Mouse (Mus musculus): ENCODE measurements at regions not wholly inside any gene's neighbourhood (a gene's known extent, or its start where the extent isn't known, plus 50 kb on each side); places are given as distances from the start of the nearest gene placed in this dataset.

DNA sequence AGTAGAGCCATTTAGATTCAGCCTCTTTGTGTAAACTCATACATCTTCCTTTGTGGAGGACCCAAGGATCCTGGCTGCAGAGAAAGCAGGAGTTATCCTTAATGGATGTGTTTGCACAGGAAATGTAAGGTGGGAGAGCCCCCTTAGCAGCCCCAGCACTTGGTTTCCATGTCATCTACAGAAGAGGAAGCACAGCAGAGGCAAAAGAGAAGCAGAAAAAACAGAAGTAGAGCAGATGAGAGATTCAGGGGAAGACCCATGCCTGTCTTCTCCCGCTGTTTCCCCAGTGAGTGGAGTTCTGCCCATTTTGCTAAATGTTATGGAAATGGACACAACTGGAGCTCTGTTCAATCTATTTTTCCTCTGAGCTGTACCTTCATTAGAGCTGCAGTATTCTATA is 57.8 kb upstream of the Dgkh start:
- CTCF ChIA-PET = no interaction called here

DNA sequence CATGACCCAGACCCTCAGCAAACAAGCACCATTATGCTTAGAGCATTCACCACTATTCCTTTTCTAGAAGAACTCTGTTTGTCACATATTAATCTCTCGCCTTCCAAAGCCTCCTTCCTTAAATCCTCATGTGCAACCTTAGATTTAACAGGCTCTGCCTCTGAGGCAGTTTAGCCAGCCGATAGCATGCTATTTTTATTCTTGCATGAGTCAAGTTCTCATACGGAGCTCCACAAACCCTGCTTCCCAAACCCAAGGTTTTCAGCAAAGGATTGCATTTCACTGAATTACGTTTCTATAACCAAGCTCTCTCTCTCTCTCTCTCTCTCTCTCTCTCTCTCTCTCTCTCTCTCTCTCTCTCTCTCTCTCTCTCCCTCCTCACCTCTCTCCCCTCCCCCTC is 52.1 kb upstream of the Vwa8 start:
- CTCF ChIA-PET = no interaction called here

- CTCF ChIA-PET = interaction anchor here (0.7 kb wide), 1 partner anchor 172 kb away, joined by 4 read pairs; no protein-coding TSS in a partner anchor
Observed at GRCm38 (mm10) chr14:78798478-78798877, 50.4 kb upstream of the Vwa8 start.

Measured in spleen, embryonic (tissue).